Mouse (Mus musculus) NIH3T3 (cell line): ENCODE measurements at regions not wholly inside any gene's neighbourhood (a gene's known extent, or its start where the extent isn't known, plus 50 kb on each side); places are given as distances from the start of the nearest gene placed in this dataset.

Source experiments
- DNase-seq: peaks from one replicate; pipeline ENCODE4 v3.0.0-alpha.2; 2012; ENCODE audit warnings: low read depth

DNA sequence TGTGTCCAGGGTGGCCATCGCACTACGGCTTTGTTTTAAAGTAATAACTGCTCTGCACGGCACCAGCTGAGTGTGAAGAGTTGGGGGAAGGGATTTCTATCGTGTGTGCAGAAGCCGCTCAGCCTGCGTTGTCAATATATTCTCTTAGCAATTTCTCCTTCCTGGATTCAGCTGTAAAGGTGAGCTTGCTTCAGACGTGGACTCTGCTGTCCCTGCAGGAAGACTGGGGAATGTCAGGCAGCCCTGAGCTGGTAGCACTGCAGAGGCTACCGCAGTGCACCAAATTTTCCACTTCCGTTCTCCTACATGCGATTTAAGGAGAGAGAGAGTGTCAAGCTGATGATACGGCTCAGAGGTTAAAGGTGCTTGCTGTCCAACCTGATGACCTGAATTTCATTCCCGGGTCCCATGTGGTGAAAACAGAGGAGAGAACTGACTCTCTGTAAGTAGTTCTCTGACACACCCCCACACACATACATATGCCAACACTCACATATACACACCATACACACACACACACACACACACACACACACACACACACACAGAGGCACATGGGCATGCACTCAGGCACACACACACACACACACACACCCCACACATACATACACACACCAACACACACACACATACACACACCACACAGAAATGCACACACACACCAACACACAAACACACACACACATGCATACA lies 59.9 kb upstream of the Prelid3b start:
- DNase-seq = peak; percentile 3

DNA sequence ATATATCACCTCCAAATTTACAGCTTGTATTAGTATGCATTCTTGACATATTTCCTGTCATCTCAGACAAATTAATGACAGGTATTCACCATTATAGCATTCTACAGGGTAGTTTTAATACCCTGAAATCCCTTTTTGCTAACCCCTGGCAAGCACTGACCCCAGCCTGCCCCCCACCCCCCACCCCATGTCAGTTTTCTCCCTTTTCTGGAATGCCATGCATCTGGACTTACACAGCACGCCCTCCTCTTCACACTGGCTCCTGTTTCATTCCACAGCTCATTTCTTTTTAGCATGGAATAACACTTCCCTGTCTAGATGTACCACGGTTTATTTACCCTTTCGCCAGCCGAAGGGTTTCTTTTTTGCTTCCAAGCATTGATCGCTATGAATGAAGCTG lies 67.8 kb upstream of the Prelid3b start:
- DNase-seq = no peak

DNA sequence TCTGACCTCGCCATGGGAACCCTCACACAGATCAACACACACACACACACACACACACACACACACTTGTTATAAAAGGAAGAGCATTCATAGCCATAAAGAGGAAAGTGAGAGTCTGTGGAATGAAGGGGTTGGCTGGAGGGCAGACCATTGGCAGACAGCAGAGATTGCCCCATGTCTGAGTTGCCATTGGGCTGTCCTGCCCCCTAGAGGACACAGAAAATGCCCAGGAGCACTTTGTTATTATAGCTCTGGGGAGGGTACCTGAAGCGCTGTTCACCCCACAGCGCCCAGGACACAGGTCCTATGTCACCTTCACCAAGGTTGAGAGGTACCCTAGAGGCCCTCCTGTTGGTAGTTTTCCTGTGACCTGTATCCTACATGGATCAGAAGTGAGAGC lies 74.3 kb upstream of the Prelid3b start:
- peak; percentile 41 for DNase-seq

GRCm38 (mm10) chr2:174547701-174548100 lies 74.8 kb upstream of the Prelid3b start:
- DNase-seq = no peak

GRCm38 (mm10) chr2:174548776-174549175 lies 75.9 kb upstream of the Prelid3b start:
- no peak for DNase-seq

DNA sequence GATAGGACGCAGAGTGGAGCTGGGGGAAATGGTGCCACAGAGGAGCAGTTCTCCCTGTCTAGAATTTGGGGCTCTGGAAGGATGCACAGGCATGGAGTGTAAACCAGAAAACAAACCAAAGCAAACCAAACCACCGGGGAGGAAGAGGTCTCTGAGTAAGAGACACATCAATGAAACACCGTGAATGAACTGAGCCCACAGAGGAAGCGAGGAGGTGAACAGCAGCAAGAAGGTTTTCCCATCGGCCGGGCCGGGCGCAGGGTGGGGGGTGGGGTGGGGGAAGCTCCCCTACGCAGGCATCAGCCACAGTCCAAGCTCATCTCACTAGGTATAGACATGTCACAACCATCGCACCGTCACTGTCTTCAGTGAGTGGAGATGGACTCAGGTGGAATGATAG lies 82.9 kb upstream of the Prelid3b start:
- no peak for DNase-seq

GRCm38 (mm10) chr2:174561828-174562429 lies 81.4 kb upstream of the Zfp831 start:
- DNase-seq = peak; percentile 40

GRCm38 (mm10) chr2:174563917-174564316 lies 79.4 kb upstream of the Zfp831 start:
- DNase-seq = no peak

DNA sequence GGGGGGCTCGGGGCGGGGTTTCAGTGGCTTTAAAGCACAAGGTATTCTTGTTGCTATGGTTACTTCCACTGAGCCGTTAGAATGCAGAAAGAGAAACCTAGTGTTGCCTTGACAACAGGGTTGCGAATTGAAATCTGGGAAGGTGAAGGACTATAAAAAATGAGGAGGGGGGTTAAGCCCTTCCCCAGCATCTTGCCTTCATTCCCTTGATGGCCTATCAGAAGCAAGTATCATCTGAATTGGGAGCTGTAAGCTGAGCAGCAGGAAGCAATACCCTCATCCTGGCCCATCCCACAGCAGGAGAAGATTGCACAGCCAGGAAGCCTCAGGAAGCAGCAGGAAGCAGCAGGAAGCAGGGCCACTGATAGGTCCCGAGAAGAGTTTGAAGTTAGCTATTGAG lies 78.5 kb upstream of the Zfp831 start:
- DNase-seq = no peak

DNA sequence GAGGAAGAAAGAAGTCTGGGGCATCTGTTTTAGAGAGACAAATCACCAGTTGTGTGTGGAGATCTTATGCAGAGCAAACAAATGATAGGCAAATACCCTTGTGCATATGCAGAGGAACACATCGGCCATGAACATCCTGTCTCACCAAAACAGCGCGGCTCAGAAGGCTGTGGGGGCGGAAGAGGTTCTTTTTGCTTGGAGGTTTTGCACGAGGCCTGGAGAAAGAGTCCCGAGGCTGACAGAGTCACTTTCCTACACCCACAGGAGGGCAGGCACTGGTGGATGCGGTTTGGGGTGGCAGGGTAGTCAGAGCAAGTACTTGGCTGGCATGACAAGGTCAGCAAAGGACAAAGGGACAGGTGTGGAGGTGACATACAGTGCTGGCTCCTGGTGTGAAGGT lies 77.4 kb upstream of the Zfp831 start:
- DNase-seq = no peak

GRCm38 (mm10) chr2:174566752-174567151 lies 76.6 kb upstream of the Zfp831 start:
- DNase-seq = no peak

DNA sequence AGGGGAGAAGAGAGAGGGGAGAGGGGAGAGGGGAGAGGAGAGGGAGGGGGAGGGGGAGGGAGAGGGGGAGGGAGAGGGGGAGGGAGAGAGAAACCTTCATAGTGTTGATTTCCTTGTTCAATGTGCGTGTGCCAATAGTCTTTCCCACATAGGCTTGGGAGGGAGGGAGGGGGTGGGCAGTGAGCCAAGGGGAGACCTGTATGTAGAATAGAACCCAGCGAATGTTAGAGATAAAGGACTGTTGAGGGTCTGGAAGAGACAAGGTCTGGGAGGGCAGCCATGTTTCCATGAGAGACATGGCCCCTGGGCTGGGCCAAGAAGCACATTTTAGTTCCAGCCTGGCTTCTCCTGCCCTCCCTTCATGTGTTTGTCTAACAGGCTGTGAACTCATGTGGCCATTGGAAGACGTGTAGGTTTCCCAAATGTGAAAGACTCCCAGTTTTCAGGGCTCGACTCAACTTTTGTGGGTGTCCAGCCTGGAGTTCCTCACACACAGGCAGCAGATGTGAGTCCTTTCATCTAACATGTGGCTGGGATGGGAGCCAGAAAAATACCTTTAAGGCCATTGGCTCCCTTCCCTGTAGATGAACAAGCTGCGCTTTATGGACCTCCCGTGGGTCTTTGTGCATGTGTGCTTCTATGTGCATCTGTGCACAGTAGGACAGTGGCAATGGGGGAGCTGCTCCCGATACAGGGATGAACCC lies 68.4 kb upstream of the Zfp831 start:
- no peak for DNase-seq

GRCm38 (mm10) chr2:174575546-174575945 lies 67.8 kb upstream of the Zfp831 start:
- DNase-seq = no peak

- no peak for DNase-seq
Observed at GRCm38 (mm10) chr2:174580906-174581703, 62.2 kb upstream of the Zfp831 start.

DNA sequence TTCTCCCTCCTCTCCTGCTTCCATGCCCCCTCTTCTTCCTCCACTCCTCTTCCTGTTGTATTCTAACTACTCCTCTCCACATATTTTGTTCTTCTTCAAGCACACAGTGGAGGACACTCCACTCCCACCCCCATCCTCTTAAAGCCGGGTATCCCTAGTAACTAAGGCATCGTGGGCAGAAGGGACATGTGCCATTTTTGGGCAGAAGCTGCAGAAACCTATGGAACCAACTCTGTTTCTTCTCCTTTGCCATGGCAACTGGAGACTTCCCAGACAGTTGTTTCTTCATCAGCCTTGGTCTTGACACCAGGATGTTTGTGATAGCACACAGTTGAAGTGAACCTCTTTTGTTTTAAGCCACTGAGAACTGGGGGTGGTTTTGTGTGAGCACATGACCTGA lies 59.1 kb upstream of the Zfp831 start:
- DNase-seq = no peak
